Mouse (Mus musculus): ENCODE results near the gene Exoc6. TPM values are rescaled to one million over a fixed set of nuclear protein-coding genes. Genes with fewer than 3 reads are reported as not detected.

Exoc6 gene
- polyA plus RNA-seq, 1 experiment from 2014 or later = 12.8 TPM

DNA sequence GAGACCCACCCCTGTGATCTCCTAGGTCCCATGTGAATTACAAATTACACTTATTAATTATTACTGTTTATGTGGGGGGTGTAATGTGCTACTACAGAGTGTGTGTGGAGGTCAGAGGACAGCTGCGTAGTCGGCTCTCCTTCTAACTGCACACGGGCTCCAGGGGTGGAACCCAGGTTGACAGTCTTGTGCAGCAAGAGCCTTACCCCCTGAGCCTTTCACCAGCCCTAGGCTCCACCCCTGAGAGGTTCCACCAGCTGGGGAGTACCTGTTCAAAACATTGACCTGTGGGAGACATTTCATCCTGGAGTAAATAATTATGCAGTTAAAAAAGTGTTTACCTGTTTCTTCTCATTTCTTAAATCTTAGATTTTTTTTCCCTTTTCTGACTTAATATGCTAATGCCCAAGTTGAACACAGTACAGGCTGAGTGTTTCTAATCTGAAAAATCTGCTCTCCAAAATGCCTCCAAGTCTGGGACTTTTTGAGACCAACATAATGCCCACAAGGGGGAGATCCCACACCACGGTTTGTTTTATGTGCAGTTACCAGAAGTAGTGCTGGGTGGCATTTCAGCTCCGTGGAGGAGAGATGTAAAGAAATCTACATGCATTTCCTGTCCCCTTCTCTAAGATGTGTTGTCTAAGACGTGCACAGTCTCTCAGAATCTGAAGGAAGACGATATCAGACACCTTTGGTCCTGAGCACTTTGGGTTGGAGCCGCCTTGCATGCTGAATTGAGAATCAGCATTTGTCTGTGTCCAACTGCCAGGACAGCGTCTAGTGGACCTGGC lies 9.3 kb downstream of the Exoc6 start:
- Histone ChIP-seq H3K4me1 (ENCODE audit: control insufficient read depth, insufficient read depth, low read length) (0 out of 2 replicates have a peak, but pooled peaks cover 6% of the 10 kb centered on the region), H3K9ac (replicated peaks; ENCODE audit: low read depth, low read length) (no peak overlapping the region; the same call in 1 of the 2 replicates), H3K4me3 (ENCODE audit: low read depth, low read length) (no peak overlapping the region), H3K4me2 (replicated peaks; ENCODE audit: low read depth, low read length) (0 out of 2 replicates have a peak overlapping the region, but pooled peaks have one; percentile 12), H3K9me3 (ENCODE audit: control insufficient read depth, low read depth, low read length) (no peaks in the 10 kb centered on the region), H3K27ac (ENCODE audit: low read length) (peak overlapping the region; percentile 6; the same call in 1 of the 2 replicates), H3K27me3 (ENCODE audit: control insufficient read depth, insufficient read depth, low read length) (no peaks in the 10 kb centered on the region), H3K36me3 (ENCODE audit: control insufficient read depth, insufficient read depth, low read length) (no peaks in the 10 kb centered on the region)
- no peak for ATAC-seq (ENCODE audit: insufficient number of reproducible peaks, insufficient read depth, low FRiP score, low read depth)
- 29% methylated on average over 9 of the region's 9 CpGs for WGBS

GRCm38 (mm10) chr19:37560080-37560427 lies 9.8 kb downstream of the Exoc6 start:
- Histone ChIP-seq H3K9me3 (ENCODE audit: control insufficient read depth, low read depth, low read length) (no peaks in the 10 kb centered on the region), H3K4me2 (replicated peaks; ENCODE audit: low read depth, low read length) (0 out of 2 replicates have a peak overlapping the region, but pooled peaks have one; percentile 12), H3K4me1 (ENCODE audit: control insufficient read depth, insufficient read depth, low read length) (0 out of 2 replicates have a peak, but pooled peaks cover 6% of the 10 kb centered on the region), H3K27ac (ENCODE audit: low read length) (peak overlapping the region; percentile 6; the same call in 1 of the 2 replicates), H3K36me3 (ENCODE audit: control insufficient read depth, insufficient read depth, low read length) (no peaks in the 10 kb centered on the region), H3K9ac (replicated peaks; ENCODE audit: low read depth, low read length) (no peak overlapping the region; the same call in 1 of the 2 replicates), H3K4me3 (ENCODE audit: low read depth, low read length) (no peak overlapping the region), H3K27me3 (ENCODE audit: control insufficient read depth, insufficient read depth, low read length) (no peaks in the 10 kb centered on the region)
- WGBS = 21% methylated on average over 6 of the region's 6 CpGs
- no peak; the same call in 1 of the 2 replicates for ATAC-seq (ENCODE audit: insufficient number of reproducible peaks, insufficient read depth, low FRiP score, low read depth)

DNA sequence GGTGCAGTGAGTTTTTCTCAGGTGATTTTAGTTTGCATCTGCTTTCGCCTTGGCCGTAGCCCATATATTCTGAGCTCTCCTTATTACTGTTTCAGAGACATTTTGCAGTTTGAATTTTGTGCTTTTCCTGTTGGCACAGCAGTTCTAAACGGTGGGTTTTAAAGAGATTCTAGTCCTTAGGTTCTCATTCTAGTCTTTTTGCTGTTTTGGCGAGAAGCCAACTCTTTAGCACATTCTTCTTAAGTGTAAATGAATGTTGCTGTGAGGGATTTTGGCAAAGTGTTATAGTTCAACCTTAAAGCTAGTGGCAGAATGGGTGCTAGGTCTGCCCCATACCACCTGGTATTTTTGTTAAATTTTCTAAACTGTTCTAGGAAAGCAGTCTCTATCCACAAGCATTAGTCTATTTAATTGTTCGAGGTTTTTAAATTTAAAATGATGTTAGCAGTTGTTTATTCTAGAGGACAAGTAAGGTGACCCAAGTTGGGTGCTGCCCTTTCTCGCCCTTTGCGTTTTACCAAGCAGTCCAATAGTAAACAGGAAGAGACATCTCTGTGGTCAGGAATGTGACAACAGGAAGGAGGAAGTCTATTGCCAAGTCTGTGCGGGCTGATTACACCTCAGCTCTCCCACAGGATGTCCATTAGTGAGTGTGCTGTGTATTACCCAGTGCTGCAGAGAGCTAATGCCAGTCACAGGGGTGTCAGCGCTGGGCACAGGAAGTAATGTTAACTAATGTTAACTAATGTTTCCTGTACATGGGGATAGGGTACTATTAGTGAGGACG lies 11.1 kb downstream of the Exoc6 start:
- 51% methylated on average over 10 of the region's 10 CpGs for WGBS
- peak; percentile 37; the same call in 1 of the 2 replicates for ATAC-seq (ENCODE audit: insufficient number of reproducible peaks, insufficient read depth, low FRiP score, low read depth)
- no peak overlapping the region for H3K4me3 ChIP-seq (ENCODE audit: low read depth, low read length)
- 0 out of 2 replicates have a peak, but pooled peaks cover 6% of the 10 kb centered on the region for H3K4me1 ChIP-seq (ENCODE audit: control insufficient read depth, insufficient read depth, low read length)
- no peak overlapping the region for H3K9ac ChIP-seq (replicated peaks; ENCODE audit: low read depth, low read length)
- no peak overlapping the region for H3K27ac ChIP-seq (ENCODE audit: low read length)
- no peaks in the 10 kb centered on the region for H3K27me3 ChIP-seq (ENCODE audit: control insufficient read depth, insufficient read depth, low read length)
- no peak overlapping the region for H3K4me2 ChIP-seq (replicated peaks; ENCODE audit: low read depth, low read length)
- H3K36me3 ChIP-seq (ENCODE audit: control insufficient read depth, insufficient read depth, low read length) = no peaks in the 10 kb centered on the region
- H3K9me3 ChIP-seq (ENCODE audit: control insufficient read depth, low read depth, low read length) = no peaks in the 10 kb centered on the region

DNA sequence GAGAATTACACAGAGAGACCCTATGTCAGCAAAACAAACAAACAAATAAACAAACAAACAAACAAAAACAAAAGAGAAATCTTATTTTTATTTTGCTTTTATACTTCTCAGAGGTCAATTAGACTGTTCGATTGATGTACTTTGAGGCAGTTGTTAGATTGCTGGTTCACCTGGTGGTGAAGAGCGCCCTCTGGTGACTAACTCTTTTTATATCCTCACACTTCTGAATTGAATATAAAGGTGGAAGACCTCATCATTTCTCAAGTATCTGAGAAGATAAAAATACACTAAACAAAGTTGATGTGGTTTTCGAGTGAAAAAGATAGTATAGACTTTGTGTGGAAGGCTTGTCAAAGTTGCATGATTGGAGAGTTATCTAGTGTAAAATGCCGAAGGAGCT lies 13.5 kb downstream of the Exoc6 start:
- WGBS = 30% methylated on average over 4 of the region's 4 CpGs
- Histone ChIP-seq H3K27me3 (ENCODE audit: control insufficient read depth, insufficient read depth, low read length) (no peaks in the 10 kb centered on the region), H3K4me2 (replicated peaks; ENCODE audit: low read depth, low read length) (no peak overlapping the region), H3K9me3 (ENCODE audit: control insufficient read depth, low read depth, low read length) (no peaks in the 10 kb centered on the region), H3K4me3 (ENCODE audit: low read depth, low read length) (no peak overlapping the region), H3K27ac (ENCODE audit: low read length) (no peak overlapping the region), H3K36me3 (ENCODE audit: control insufficient read depth, insufficient read depth, low read length) (no peaks in the 10 kb centered on the region), H3K4me1 (ENCODE audit: control insufficient read depth, insufficient read depth, low read length) (0 out of 2 replicates have a peak, but pooled peaks cover 6% of the 10 kb centered on the region), H3K9ac (replicated peaks; ENCODE audit: low read depth, low read length) (no peak overlapping the region)
- ATAC-seq (ENCODE audit: insufficient number of reproducible peaks, insufficient read depth, low FRiP score, low read depth) = no peak

GRCm38 (mm10) chr19:37565806-37566205 lies 15.6 kb downstream of the Exoc6 start:
- H3K27me3 ChIP-seq (ENCODE audit: control insufficient read depth, insufficient read depth, low read length) = no peaks in the 10 kb centered on the region
- no peak overlapping the region for H3K4me2 ChIP-seq (replicated peaks; ENCODE audit: low read depth, low read length)
- 38% methylated on average over 7 of the region's 7 CpGs for WGBS
- no peaks in the 10 kb centered on the region for H3K36me3 ChIP-seq (ENCODE audit: control insufficient read depth, insufficient read depth, low read length)
- no peak overlapping the region for H3K9ac ChIP-seq (replicated peaks; ENCODE audit: low read depth, low read length)
- no peak for ATAC-seq (ENCODE audit: insufficient number of reproducible peaks, insufficient read depth, low FRiP score, low read depth)
- H3K9me3 ChIP-seq (ENCODE audit: control insufficient read depth, low read depth, low read length) = no peaks in the 10 kb centered on the region
- no peak overlapping the region for H3K4me3 ChIP-seq (ENCODE audit: low read depth, low read length)
- H3K4me1 ChIP-seq (ENCODE audit: control insufficient read depth, insufficient read depth, low read length) = no peaks in the 10 kb centered on the region
- no peak overlapping the region for H3K27ac ChIP-seq (ENCODE audit: low read length)

- no peak overlapping the region for H3K4me3 ChIP-seq (ENCODE audit: low read depth, low read length)
- H3K9me3 ChIP-seq (ENCODE audit: control insufficient read depth, low read depth, low read length) = no peaks in the 10 kb centered on the region
- no peak overlapping the region for H3K9ac ChIP-seq (replicated peaks; ENCODE audit: low read depth, low read length)
- 79% methylated on average over 12 of the region's 12 CpGs for WGBS
- no peaks in the 10 kb centered on the region for H3K27me3 ChIP-seq (ENCODE audit: control insufficient read depth, insufficient read depth, low read length)
- ATAC-seq (ENCODE audit: insufficient number of reproducible peaks, insufficient read depth, low FRiP score, low read depth) = no peak
- H3K4me2 ChIP-seq (replicated peaks; ENCODE audit: low read depth, low read length) = no peak overlapping the region
- H3K27ac ChIP-seq (ENCODE audit: low read length) = no peak overlapping the region
- H3K4me1 ChIP-seq (ENCODE audit: control insufficient read depth, insufficient read depth, low read length) = no peaks in the 10 kb centered on the region
- H3K36me3 ChIP-seq (ENCODE audit: control insufficient read depth, insufficient read depth, low read length) = no peaks in the 10 kb centered on the region
Observed at GRCm38 (mm10) chr19:37569186-37569754, 19.1 kb downstream of the Exoc6 start.

DNA sequence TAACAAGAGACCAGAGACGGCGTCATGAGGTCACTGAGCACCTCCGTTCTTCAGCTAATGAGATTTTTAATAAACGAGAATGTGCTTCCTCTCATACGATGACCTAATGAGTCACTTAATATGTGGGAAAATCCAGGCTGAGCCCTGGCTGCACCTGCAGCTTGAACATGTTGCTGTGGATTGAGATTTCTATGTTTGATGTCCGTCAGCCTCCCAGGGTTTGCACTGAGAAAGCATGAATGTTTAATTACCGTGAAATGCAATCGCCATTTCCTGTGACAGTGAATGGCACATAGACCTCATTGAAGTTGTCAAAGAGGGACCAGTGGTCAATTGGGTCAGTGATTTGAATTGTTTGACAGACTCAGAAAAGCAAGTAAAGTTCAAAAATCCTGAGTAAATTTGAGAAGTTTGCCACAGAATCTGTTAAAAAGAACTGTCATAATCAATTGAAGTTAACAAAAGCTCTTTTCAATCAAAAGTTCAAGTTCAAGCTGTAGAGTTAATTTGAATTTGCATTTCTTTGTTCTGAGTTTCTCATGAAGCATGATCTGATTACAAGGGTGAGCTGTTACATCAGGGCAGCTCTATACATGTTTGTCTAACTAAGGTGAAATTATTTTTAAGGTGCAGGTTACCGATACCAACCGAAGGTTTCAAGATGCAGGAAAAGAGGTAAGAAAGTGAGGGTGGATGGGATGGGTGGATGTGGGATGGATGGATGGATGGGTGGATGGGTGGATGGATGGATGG lies 20.9 kb downstream of the Exoc6 start:
- no peak for ATAC-seq (ENCODE audit: insufficient number of reproducible peaks, insufficient read depth, low FRiP score, low read depth)
- WGBS = 85% methylated on average over 10 of the region's 10 CpGs
- no peak overlapping the region for H3K4me3 ChIP-seq (ENCODE audit: low read depth, low read length)
- no peaks in the 10 kb centered on the region for H3K36me3 ChIP-seq (ENCODE audit: control insufficient read depth, insufficient read depth, low read length)
- H3K27ac ChIP-seq (ENCODE audit: low read length) = no peak overlapping the region
- H3K4me2 ChIP-seq (replicated peaks; ENCODE audit: low read depth, low read length) = no peak overlapping the region
- H3K9ac ChIP-seq (replicated peaks; ENCODE audit: low read depth, low read length) = no peak overlapping the region
- H3K27me3 ChIP-seq (ENCODE audit: control insufficient read depth, insufficient read depth, low read length) = no peaks in the 10 kb centered on the region
- H3K4me1 ChIP-seq (ENCODE audit: control insufficient read depth, insufficient read depth, low read length) = no peaks in the 10 kb centered on the region
- no peaks in the 10 kb centered on the region for H3K9me3 ChIP-seq (ENCODE audit: control insufficient read depth, low read depth, low read length)

DNA sequence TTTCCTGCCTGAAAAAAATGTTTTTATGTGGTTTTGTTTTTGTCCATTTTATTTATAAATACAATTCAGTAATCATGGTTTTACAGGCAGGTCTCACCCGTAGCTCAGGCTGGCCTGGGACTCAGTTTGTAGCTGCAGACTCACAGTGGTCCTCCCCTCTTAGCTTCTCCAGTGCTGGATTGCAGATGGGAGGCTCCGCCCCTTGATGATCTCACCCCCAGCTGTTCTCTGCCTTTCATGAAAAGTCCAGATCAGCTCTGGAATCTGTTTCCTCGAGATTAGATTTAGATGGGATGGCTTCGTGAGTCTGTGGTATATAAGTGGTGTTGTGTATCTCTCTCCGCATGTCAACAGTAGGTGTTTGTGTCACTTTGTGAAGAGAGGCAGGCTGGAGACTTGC lies 24.6 kb downstream of the Exoc6 start:
- WGBS = 50% methylated on average over 5 of the region's 5 CpGs
- Histone ChIP-seq H3K36me3 (ENCODE audit: control insufficient read depth, insufficient read depth, low read length) (no peaks in the 10 kb centered on the region), H3K9ac (replicated peaks; ENCODE audit: low read depth, low read length) (no peak overlapping the region), H3K4me2 (replicated peaks; ENCODE audit: low read depth, low read length) (no peak overlapping the region), H3K9me3 (ENCODE audit: control insufficient read depth, low read depth, low read length) (no peaks in the 10 kb centered on the region), H3K4me3 (ENCODE audit: low read depth, low read length) (no peak overlapping the region), H3K27ac (ENCODE audit: low read length) (no peak overlapping the region), H3K27me3 (ENCODE audit: control insufficient read depth, insufficient read depth, low read length) (no peaks in the 10 kb centered on the region), H3K4me1 (ENCODE audit: control insufficient read depth, insufficient read depth, low read length) (no peaks in the 10 kb centered on the region)
- peak; percentile 37; the same call in 1 of the 2 replicates for ATAC-seq (ENCODE audit: insufficient number of reproducible peaks, insufficient read depth, low FRiP score, low read depth)
